Mouse (Mus musculus): ENCODE measurements around the gene Rtn1.

Rtn1 gene

DNA sequence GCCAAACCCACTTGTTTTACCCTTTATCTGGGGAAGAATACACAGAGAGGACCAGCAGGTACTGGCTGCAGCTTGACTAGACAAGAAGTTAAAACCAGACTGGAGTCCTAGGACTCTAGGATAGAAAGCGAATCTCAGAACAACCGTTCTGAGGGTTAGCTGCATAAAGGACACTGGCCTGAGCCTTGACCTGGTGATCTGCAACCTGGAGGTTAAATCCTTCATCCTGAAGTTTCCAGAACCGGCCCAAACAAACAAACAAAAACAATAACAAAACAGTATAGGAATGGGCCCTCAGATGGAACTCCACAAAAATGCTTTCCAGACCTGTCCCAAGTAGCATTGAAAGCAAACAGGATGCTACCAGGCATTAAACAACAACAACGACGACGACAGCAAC, at the start of gene Rtn1:
Rtn1 (minus strand) TSS at position 101 of the 400 bp plus-strand sequence.
- peaks cover 22% of the 10 kb centered on the region for H3K4me1 ChIP-seq (replicated peaks; ENCODE audit: low read depth, low read length)
- H3K9me3 ChIP-seq (ENCODE audit: low read length) = no peaks in the 10 kb centered on the region
- H3K27me3 ChIP-seq (ENCODE audit: insufficient read depth, low read length) = peaks cover 31% of the 10 kb centered on the region
- peak within 1 kb of the TSS; percentile 85 for H3K4me3 ChIP-seq (replicated peaks; ENCODE audit: low read length)
- TF ChIP-seq POU5F1 (IDR thresholded peaks at IDR 0.05; ENCODE audit: borderline replicate concordance, low read length) = no peak
- no peak for TF ChIP-seq NANOG (IDR thresholded peaks at IDR 0.05; ENCODE audit: borderline replicate concordance, low read length)
- TF ChIP-seq CTCF (conservative IDR thresholded peaks at IDR 0.05; ENCODE audit: low read length) = no peak
- no peaks in the 10 kb centered on the region for H3K36me3 ChIP-seq (ENCODE audit: insufficient read depth, low read length)

DNA sequence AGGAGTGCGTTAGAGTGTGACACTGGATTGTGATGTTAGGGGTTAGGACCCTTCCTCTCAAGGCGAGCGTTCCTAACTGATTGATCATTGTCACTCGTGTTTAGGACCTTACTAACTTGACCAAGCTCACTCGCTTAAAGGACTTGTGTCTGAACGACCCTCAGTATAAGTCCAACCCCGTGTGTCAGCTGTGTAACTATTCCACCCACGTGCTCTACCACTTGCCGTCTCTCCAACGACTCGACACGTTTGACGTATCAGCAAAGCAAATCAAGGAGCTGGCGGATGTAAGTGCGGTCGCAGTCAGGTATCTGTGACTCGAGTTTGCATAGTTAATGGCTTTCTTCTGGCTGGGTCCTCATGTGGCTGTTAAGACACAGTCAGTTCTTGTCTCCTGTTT, 45.1 kb upstream of the Rtn1 start:
- TF ChIP-seq CTCF (conservative IDR thresholded peaks at IDR 0.05; ENCODE audit: low read length) = no peak
- TF ChIP-seq NANOG (IDR thresholded peaks at IDR 0.05; ENCODE audit: borderline replicate concordance, low read length) = no peak
- TF ChIP-seq POU5F1 (IDR thresholded peaks at IDR 0.05; ENCODE audit: borderline replicate concordance, low read length) = no peak
- Histone ChIP-seq H3K4me1 (replicated peaks; ENCODE audit: low read depth, low read length) (no peaks in the 10 kb centered on the region), H3K27me3 (ENCODE audit: insufficient read depth, low read length) (no peaks in the 10 kb centered on the region; the same call in 1 of the 2 replicates), H3K4me3 (replicated peaks; ENCODE audit: low read length) (no peak overlapping the region), H3K36me3 (ENCODE audit: insufficient read depth, low read length) (no peaks in the 10 kb centered on the region), H3K9me3 (ENCODE audit: low read length) (no peaks in the 10 kb centered on the region)

DNA sequence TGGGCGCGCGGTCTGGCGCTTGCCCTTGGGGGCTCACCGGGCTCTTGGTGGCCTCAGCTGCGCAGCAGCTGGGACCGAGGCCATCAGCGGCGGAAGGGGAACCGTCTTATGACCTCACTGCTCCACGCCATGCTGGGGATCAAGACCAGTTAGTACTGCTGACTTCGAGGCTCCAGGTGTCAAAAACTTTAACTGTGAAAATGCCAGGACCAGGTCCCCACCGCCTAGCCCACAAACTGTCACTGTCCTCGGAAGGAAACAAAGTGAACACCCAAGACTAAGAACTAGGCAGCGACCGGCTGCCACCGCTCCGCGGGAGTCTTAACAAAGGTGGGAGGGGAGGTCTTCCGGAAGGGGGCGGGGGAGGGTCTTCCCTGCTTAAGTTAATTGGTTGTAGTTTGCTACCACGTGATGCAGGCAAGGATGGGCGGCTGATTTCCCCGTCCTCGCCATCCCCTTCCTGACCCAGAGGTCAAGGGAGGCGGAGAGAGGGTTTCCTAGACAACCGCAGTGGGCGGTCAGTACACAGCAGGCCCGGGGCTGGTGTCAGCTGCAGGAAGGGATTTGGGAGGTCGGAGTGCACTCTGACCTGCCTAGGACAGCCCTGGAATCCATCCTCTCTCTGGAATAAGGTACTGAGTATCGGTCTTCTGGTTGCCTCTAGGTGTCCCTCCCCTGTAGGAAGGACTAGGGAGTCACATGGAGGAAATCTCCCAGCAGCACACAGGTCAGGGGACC, 33.2 kb upstream of the Rtn1 start, which contains the start of gene Lrrc9:
Lrrc9 (plus strand) TSS at position 28 of the 738 bp plus-strand sequence.
- Histone ChIP-seq H3K9me3 (ENCODE audit: low read length) (no peaks in the 10 kb centered on the region), H3K36me3 (ENCODE audit: insufficient read depth, low read length) (no peaks in the 10 kb centered on the region), H3K27me3 (ENCODE audit: insufficient read depth, low read length) (0 out of 2 replicates have a peak, but pooled peaks cover 3% of the 10 kb centered on the region), H3K4me1 (replicated peaks; ENCODE audit: low read depth, low read length) (peaks cover 16% of the 10 kb centered on the region), H3K4me3 (replicated peaks; ENCODE audit: low read length) (peak within 1 kb of the TSS; percentile 79)
- TF ChIP-seq POU5F1 (IDR thresholded peaks at IDR 0.05; ENCODE audit: borderline replicate concordance, low read length) = no peak
- no peak for TF ChIP-seq NANOG (IDR thresholded peaks at IDR 0.05; ENCODE audit: borderline replicate concordance, low read length)
- no peak for TF ChIP-seq CTCF (conservative IDR thresholded peaks at IDR 0.05; ENCODE audit: low read length)

- 0 out of 2 replicates have a peak, but pooled peaks cover 6% of the 10 kb centered on the region for H3K27me3 ChIP-seq (ENCODE audit: insufficient read depth, low read length)
- TF ChIP-seq POU5F1 (IDR thresholded peaks at IDR 0.05; ENCODE audit: borderline replicate concordance, low read length) (no peak), NANOG (IDR thresholded peaks at IDR 0.05; ENCODE audit: borderline replicate concordance, low read length) (no peak)
- H3K4me3 ChIP-seq (replicated peaks; ENCODE audit: low read length) = no peak overlapping the region
- H3K9me3 ChIP-seq (ENCODE audit: low read length) = no peaks in the 10 kb centered on the region
- H3K4me1 ChIP-seq (replicated peaks; ENCODE audit: low read depth, low read length) = peaks cover 16% of the 10 kb centered on the region
- no peaks in the 10 kb centered on the region for H3K36me3 ChIP-seq (ENCODE audit: insufficient read depth, low read length)
Measured at GRCm38 (mm10) chr12:72438961-72439480, 30.2 kb upstream of the Rtn1 start.

DNA sequence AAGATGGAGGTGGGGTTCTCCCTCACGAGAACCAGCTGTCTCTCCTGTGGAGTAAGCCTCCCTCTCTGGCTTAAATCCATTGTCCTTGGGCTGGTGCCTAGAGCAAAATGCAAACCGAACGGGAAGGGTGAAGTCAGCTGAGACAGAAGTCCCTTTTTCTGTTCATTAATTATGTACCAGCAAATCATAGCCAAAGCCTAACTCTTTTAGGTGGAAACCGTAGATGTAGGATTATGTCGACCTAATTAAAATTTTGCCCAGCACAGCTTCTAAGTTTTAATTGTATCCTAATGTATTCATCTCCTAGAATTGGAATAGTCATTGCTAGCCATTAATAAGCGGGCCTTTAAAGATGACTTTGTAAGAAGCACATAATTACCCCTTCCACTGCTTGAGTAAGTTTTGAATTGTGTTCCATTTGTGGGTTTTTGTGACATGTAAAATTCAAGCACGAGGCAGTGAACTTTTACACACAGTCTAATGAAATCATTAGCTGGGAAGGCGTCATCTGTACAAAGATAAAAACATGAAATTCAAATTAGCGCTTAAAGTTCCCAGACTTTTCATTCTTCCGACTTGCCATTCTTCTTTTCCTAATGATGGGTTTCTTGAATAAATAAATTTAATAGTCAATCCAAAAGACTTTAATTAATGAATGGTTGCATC, 29.0 kb upstream of the Rtn1 start:
- 0 out of 2 replicates have a peak, but pooled peaks cover 6% of the 10 kb centered on the region for H3K27me3 ChIP-seq (ENCODE audit: insufficient read depth, low read length)
- no peak overlapping the region for H3K4me3 ChIP-seq (replicated peaks; ENCODE audit: low read length)
- no peak for TF ChIP-seq NANOG (IDR thresholded peaks at IDR 0.05; ENCODE audit: borderline replicate concordance, low read length)
- no peak for TF ChIP-seq CTCF (conservative IDR thresholded peaks at IDR 0.05; ENCODE audit: low read length)
- no peak for TF ChIP-seq POU5F1 (IDR thresholded peaks at IDR 0.05; ENCODE audit: borderline replicate concordance, low read length)
- no peaks in the 10 kb centered on the region for H3K9me3 ChIP-seq (ENCODE audit: low read length)
- H3K36me3 ChIP-seq (ENCODE audit: insufficient read depth, low read length) = no peaks in the 10 kb centered on the region
- H3K4me1 ChIP-seq (replicated peaks; ENCODE audit: low read depth, low read length) = peaks cover 16% of the 10 kb centered on the region

DNA sequence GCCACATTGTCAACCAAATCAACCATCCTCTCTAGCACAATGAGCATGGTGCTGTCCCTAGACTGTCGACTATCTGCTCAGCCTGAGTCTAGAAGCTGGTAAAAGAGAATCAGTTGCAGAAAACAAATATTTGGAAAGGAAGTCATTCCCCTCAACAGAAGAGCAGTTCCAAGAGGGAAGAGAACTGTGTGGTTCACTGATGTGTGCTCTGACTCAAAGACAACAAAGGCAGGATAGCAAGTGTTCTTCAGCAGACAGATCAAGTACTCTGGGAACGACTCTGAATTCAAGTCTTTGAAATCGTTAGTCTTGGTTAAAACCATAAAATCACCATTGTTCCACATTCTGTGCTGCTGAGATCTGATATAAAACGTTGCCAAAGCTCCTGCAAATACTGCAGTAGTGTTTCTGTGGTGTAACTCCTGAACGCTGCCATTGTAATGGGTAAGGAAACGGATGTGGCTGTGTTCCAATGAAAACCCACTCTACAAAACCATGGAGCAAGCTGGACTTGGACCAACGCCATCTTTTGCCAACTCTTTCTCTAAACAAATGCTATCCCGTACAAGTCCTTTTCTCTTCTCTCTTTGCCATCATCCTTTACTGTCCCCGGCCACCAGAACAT, 24.5 kb upstream of the Rtn1 start:
- TF ChIP-seq CTCF (conservative IDR thresholded peaks at IDR 0.05; ENCODE audit: low read length) (no peak), NANOG (IDR thresholded peaks at IDR 0.05; ENCODE audit: borderline replicate concordance, low read length) (no peak), POU5F1 (IDR thresholded peaks at IDR 0.05; ENCODE audit: borderline replicate concordance, low read length) (no peak)
- Histone ChIP-seq H3K36me3 (ENCODE audit: insufficient read depth, low read length) (no peaks in the 10 kb centered on the region), H3K27me3 (ENCODE audit: insufficient read depth, low read length) (0 out of 2 replicates have a peak, but pooled peaks cover 3% of the 10 kb centered on the region), H3K9me3 (ENCODE audit: low read length) (no peaks in the 10 kb centered on the region), H3K4me1 (replicated peaks; ENCODE audit: low read depth, low read length) (no peaks in the 10 kb centered on the region), H3K4me3 (replicated peaks; ENCODE audit: low read length) (no peak overlapping the region)

DNA sequence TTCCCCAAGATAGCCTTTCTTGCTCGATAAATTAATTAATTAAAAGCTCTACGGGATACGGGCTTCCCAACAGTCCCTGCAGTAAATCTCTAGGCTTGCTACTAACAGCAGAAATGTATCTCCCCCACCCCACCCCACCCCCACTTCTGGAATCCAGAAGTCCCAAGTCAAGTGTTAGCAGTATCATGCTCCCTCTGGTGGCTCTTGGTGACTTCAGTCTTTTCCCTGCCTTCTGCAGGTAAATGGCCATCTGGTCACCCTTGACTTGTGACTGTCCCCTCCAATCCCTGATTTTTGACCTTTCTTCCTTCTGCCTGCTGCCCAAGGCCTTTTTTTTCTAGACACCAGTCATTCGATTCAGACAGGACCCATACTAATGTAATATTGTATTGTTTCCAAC, 23.4 kb upstream of the Rtn1 start:
- H3K36me3 ChIP-seq (ENCODE audit: insufficient read depth, low read length) = no peaks in the 10 kb centered on the region
- H3K4me3 ChIP-seq (replicated peaks; ENCODE audit: low read length) = no peak overlapping the region
- H3K4me1 ChIP-seq (replicated peaks; ENCODE audit: low read depth, low read length) = no peaks in the 10 kb centered on the region
- H3K27me3 ChIP-seq (ENCODE audit: insufficient read depth, low read length) = 0 out of 2 replicates have a peak, but pooled peaks cover 3% of the 10 kb centered on the region
- TF ChIP-seq POU5F1 (IDR thresholded peaks at IDR 0.05; ENCODE audit: borderline replicate concordance, low read length) = no peak
- TF ChIP-seq NANOG (IDR thresholded peaks at IDR 0.05; ENCODE audit: borderline replicate concordance, low read length) = no peak
- TF ChIP-seq CTCF (conservative IDR thresholded peaks at IDR 0.05; ENCODE audit: low read length) = no peak
- no peaks in the 10 kb centered on the region for H3K9me3 ChIP-seq (ENCODE audit: low read length)

- H3K4me3 ChIP-seq (replicated peaks; ENCODE audit: low read length) = no peak overlapping the region
- no peak for TF ChIP-seq POU5F1 (IDR thresholded peaks at IDR 0.05; ENCODE audit: borderline replicate concordance, low read length)
- peak; percentile 78 for TF ChIP-seq CTCF (conservative IDR thresholded peaks at IDR 0.05; ENCODE audit: low read length)
Measured at GRCm38 (mm10) chr12:72427722-72428126, 18.9 kb upstream of the Rtn1 start.

More at GRCm38 (mm10) chr12:72427722-72428126, 18.9 kb upstream of the Rtn1 start:
- Histone ChIP-seq H3K9me3 (ENCODE audit: low read length) (no peaks in the 10 kb centered on the region), H3K4me1 (replicated peaks; ENCODE audit: low read depth, low read length) (no peaks in the 10 kb centered on the region), H3K36me3 (ENCODE audit: insufficient read depth, low read length) (no peaks in the 10 kb centered on the region), H3K27me3 (ENCODE audit: insufficient read depth, low read length) (no peaks in the 10 kb centered on the region)

Measured in E14TG2a.4 (cell line).